Mouse (Mus musculus) hindbrain, embryonic 11.5 days (tissue): Measurements from ENCODE around the gene Ccnd3. TPM values are rescaled to one million over a fixed set of nuclear protein-coding genes. Genes with fewer than 3 reads are reported as not detected.

Experiments
- ATAC-seq: fragments of 200-750 bp; cut with Nextera tagmentation; 2 replicates; pipeline ENCODE4 v1.8.0; 2017; ENCODE audit warnings: mild to moderate bottlenecking, moderate TSS enrichment, moderate library complexity; ENCODE audit not compliant: low FRiP score
- DNase-seq: peaks from one replicate; pipeline ENCODE4 v3.0.0-alpha.2; 2015; ENCODE audit warnings: low spot score
- H3K27ac ChIP-seq: fragments of 300-500 bp; sonication (generic); 2 replicates; pipeline ENCODE4 v1.5.1; 2014; ENCODE audit warnings: mild to moderate bottlenecking, low read depth, low read length
- H3K27me3 ChIP-seq: fragments of 300-500 bp; sonication (generic); 2 replicates; pipeline ENCODE4 v1.6.1; 2014; ENCODE audit warnings: mild to moderate bottlenecking, low read length, moderate library complexity, mixed read lengths; ENCODE audit not compliant: control insufficient read depth, insufficient read depth
- H3K36me3 ChIP-seq: fragments of 300-500 bp; sonication (generic); 2 replicates; pipeline ENCODE4 v1.6.1; 2014; ENCODE audit warnings: mild to moderate bottlenecking, low read length, moderate library complexity, mixed read lengths; ENCODE audit not compliant: control insufficient read depth, insufficient read depth
- H3K4me1 ChIP-seq: fragments of 300-500 bp; sonication (generic); replicated peaks from 2 replicates; pipeline ENCODE4 v1.6.1; 2014; ENCODE audit warnings: low read length, mixed read lengths; ENCODE audit not compliant: control insufficient read depth, insufficient read depth
- H3K4me2 ChIP-seq: fragments of 300-500 bp; sonication (generic); replicated peaks from 2 replicates; pipeline ENCODE4 v1.6.1; 2014; ENCODE audit warnings: mild to moderate bottlenecking, low read depth, low read length
- H3K4me3 ChIP-seq: fragments of 300-500 bp; sonication (generic); 2 replicates; pipeline ENCODE4 v1.5.1; 2014; ENCODE audit warnings: low read depth, low read length
- H3K9ac ChIP-seq: fragments of 300-500 bp; sonication (generic); 2 replicates; pipeline ENCODE4 v1.6.1; 2014; ENCODE audit warnings: low read depth, low read length
- H3K9me3 ChIP-seq: fragments of 300-500 bp; sonication (generic); 2 replicates; pipeline ENCODE4 v1.6.1; 2016; ENCODE audit warnings: low read length; ENCODE audit not compliant: control insufficient read depth
- WGBS: fragments of 180-500 bp; shearing (Covaris S2); extraction: QIAGEN DNeasy Blood & Tissue Kit; methylation state at CpG from one replicate; pipeline ENCODE4 v1.1.7; 2014; 5-methylcytosine and 5-hydroxymethylcytosine counted together
- polyA plus RNA-seq: library from polyadenylated mRNA; unstranded; fragments of >200 nt; fragmentation: Nextera tagmentation; extraction: Ambion mirVana; gene quantifications from 2 replicates; pipeline ENCODE4 v1.2.1, GENCODE M21; 2014

The Ccnd3 gene
- polyA plus RNA-seq, 1 experiment from 2014 or later, result 190 TPM

DNA sequence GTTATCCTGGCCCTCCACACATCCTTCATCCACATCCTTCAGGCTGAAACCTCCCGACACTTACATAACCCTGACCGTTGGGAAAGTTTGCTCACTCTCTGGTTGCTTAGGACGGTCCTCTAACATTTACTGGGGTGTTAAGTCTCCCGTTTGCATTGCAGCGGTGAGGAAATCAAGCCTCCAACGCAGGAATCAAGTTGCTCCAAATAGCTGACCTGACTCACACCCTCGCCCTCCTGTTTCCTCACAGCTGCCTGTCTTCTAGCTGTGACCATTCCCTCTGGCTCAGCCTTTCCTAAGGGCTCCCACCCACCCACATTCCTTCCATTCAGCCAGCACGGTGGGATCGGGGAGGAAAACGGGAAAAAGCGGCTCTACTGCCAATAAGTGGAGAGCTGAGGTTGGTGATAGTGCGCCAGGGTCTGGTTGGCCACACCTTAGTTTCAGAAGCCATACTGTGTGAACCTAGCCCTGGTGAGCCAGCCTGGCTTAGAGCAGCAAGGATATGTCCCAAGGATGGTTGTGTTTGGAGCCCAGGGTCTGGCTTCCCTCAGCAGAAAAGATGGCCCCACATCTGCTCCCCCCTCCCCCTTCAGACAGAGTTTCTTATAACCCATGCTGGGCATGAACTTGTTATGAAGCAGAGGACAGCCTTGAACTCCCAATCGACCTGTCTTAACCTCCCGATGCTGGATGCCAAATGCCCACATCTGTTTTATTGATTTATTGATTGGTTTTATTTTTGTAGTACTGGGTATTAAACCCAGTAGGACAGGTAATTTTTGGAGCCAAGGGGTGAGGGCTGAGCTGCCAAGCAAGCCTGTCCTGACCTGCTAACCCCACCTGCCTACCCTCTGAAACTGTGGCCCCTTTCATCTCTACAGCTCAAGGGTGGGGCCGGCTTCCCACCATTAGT, 32.2 kb upstream of the Ccnd3 start:
- WGBS, result 44% methylated on average over 15 of the region's 15 CpGs
- H3K27me3 ChIP-seq, result peaks cover 15% of the 10 kb centered on the region

GRCm38 (mm10) chr17:47473434-47473974, 31.3 kb upstream of the Ccnd3 start:
- Histone ChIP-seq H3K27me3 (peaks cover 8% of the 10 kb centered on the region), H3K9me3 (no peaks in the 10 kb centered on the region), H3K27ac (no peak overlapping the region), H3K4me1 (0 out of 2 replicates have a peak, but pooled peaks cover under 1% of the 10 kb centered on the region), H3K4me2 (no peak overlapping the region), H3K36me3 (no peaks in the 10 kb centered on the region), H3K9ac (no peak overlapping the region), H3K4me3 (no peak overlapping the region)
- WGBS, result 14% methylated on average over 8 of the region's 8 CpGs
- ATAC-seq (no peak), DNase-seq (peak; percentile 69)

More for the DNA sequence above, 32.2 kb upstream of the Ccnd3 start:
- ATAC-seq, result no peak
- peaks cover 4% of the 10 kb centered on the region; the same call in 1 of the 2 replicates for H3K4me1 ChIP-seq
- H3K9ac ChIP-seq, result no peak overlapping the region
- DNase-seq, result no peak
- no peaks in the 10 kb centered on the region for H3K9me3 ChIP-seq
- no peaks in the 10 kb centered on the region for H3K36me3 ChIP-seq
- no peak overlapping the region for H3K4me2 ChIP-seq
- no peak overlapping the region for H3K4me3 ChIP-seq
- no peak overlapping the region for H3K27ac ChIP-seq

DNA sequence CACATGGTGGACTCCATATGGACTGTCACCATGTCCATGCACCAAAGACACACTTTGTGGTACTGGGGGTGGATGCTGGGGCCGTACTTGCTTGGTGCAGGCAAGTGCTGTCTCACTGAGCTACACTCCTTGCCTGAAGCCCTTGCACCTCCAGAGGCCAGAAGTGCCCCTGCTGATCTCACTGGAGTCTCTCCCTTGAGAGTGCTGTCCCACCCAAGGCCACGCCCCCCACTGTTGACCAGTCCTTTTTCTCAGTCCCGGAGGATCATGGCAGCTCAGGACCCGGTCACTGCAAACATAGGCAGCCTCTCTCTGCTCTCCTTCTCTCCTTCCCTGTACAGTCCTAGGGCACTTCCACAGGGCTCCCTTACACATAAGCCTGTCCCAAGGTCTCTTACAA, 30.6 kb upstream of the Ccnd3 start:
- H3K36me3 ChIP-seq, result no peaks in the 10 kb centered on the region
- no peak overlapping the region for H3K9ac ChIP-seq
- no peak overlapping the region for H3K4me2 ChIP-seq
- no peak overlapping the region for H3K27ac ChIP-seq
- no peak overlapping the region for H3K4me3 ChIP-seq
- DNase-seq (no peak), ATAC-seq (no peak)
- no peaks in the 10 kb centered on the region for H3K4me1 ChIP-seq
- 86% methylated on average over 4 of the region's 4 CpGs for WGBS
- no peaks in the 10 kb centered on the region for H3K9me3 ChIP-seq
- H3K27me3 ChIP-seq, result peaks cover under 1% of the 10 kb centered on the region; the same call in 1 of the 2 replicates

DNA sequence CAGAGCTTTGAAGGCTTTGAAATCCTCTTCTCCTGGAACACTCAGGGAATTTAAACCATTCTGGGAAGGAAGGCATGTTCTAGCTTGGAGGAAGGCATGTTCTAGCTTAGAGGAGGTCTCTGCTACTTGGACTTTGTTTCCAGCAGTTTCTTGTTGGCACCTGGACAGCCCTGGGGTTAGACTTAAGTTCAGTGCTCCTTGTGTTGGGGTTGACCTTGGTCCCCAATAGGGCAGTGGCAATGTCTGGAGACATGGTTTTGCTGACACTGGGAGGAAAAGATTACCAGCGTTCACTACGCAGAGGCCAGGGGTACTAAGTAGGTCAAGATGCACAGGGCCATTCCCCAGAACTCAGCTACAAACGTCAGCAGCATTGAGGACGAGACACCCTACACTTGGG, 29.7 kb upstream of the Ccnd3 start:
- Histone ChIP-seq H3K27me3 (no peaks in the 10 kb centered on the region), H3K9ac (no peak overlapping the region), H3K4me1 (no peaks in the 10 kb centered on the region), H3K4me3 (no peak overlapping the region), H3K9me3 (no peaks in the 10 kb centered on the region), H3K4me2 (no peak overlapping the region), H3K27ac (no peak overlapping the region), H3K36me3 (no peaks in the 10 kb centered on the region)
- 86% methylated on average over 4 of the region's 4 CpGs for WGBS
- no peak for DNase-seq
- ATAC-seq, result no peak

DNA sequence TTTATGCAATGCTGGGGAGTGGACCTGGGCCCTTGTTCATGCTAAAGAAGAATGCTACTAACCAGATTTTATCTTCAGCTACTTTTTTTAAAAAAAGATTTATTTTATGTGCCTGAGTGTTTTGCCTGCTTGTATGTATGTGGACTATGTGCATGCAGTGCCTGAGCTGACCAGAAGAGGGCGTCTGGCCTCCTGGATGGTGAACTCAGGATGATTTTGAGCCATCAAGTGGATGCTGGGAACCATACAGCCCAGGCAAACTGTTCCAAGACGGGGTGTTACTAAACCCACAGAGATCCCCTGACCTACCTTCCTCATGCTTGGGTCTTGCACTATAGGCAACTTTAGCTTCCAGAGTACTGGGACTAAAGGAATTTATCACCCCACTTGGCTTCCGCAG, 29.1 kb upstream of the Ccnd3 start:
- Histone ChIP-seq H3K27me3 (no peaks in the 10 kb centered on the region), H3K4me2 (no peak overlapping the region), H3K36me3 (no peaks in the 10 kb centered on the region), H3K4me3 (no peak overlapping the region), H3K4me1 (no peaks in the 10 kb centered on the region), H3K9me3 (no peaks in the 10 kb centered on the region), H3K27ac (no peak overlapping the region), H3K9ac (no peak overlapping the region)
- WGBS, result 66% methylated on average over 3 of the region's 3 CpGs
- ATAC-seq (no peak), DNase-seq (no peak)

DNA sequence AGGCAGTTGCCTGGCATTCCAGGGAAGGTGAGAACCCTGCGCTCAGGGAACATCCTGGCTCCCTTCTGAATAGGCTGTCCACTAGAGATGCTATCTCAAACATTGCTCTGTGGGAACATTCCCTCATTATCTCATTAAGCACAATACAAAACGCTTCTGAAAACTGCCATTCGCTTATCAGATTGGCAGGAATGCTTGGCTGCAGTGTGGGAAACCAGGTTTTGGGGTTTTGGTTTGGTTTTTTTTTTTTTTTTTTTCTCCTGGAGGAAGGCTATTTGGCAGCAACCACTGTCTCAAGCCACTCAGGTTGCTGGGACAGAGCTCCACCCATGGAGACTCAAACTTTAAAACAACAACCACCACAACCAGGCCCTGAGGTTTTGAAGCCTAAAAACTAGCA, 25.0 kb upstream of the Ccnd3 start:
- Histone ChIP-seq H3K4me2 (no peak overlapping the region), H3K4me1 (no peaks in the 10 kb centered on the region), H3K27ac (no peak overlapping the region), H3K9me3 (no peaks in the 10 kb centered on the region), H3K27me3 (no peaks in the 10 kb centered on the region), H3K9ac (no peak overlapping the region), H3K4me3 (no peak overlapping the region), H3K36me3 (no peaks in the 10 kb centered on the region)
- DNase-seq (no peak), ATAC-seq (no peak)
- WGBS, result 70% methylated on average over 3 of the region's 3 CpGs

- H3K4me2 ChIP-seq, result no peak overlapping the region
- H3K36me3 ChIP-seq, result no peaks in the 10 kb centered on the region
- 41% methylated on average over 2 of the region's 2 CpGs for WGBS
- H3K27ac ChIP-seq, result no peak overlapping the region
- ATAC-seq (no peak), DNase-seq (peak; percentile 77)
- no peaks in the 10 kb centered on the region for H3K4me1 ChIP-seq
- H3K9ac ChIP-seq, result no peak overlapping the region
- no peak overlapping the region for H3K4me3 ChIP-seq
- H3K27me3 ChIP-seq, result no peaks in the 10 kb centered on the region
- no peaks in the 10 kb centered on the region for H3K9me3 ChIP-seq
Observed at GRCm38 (mm10) chr17:47482401-47482800, 22.4 kb upstream of the Ccnd3 start.

GRCm38 (mm10) chr17:47484241-47484921, 20.5 kb upstream of the Ccnd3 start:
- DNase-seq, result no peak
- no peaks in the 10 kb centered on the region for H3K27me3 ChIP-seq
- no peak overlapping the region for H3K9ac ChIP-seq
- no peak overlapping the region for H3K4me2 ChIP-seq
- H3K27ac ChIP-seq, result 0 out of 2 replicates have a peak overlapping the region, but pooled peaks have one; percentile 24
- H3K4me3 ChIP-seq, result no peak overlapping the region
- WGBS, result 20% methylated on average over 1 of the region's 1 CpGs
- no peaks in the 10 kb centered on the region for H3K4me1 ChIP-seq
- H3K36me3 ChIP-seq, result peaks cover 5% of the 10 kb centered on the region; the same call in 1 of the 2 replicates
- H3K9me3 ChIP-seq, result no peaks in the 10 kb centered on the region
- ATAC-seq, result no peak
